Mouse (Mus musculus): ENCODE measurements around the gene Tmem123.
A peak's percentile ranks its signal among the peaks of the same experiment; 100 is the strongest.

The Tmem123 gene

GRCm38 (mm10) chr9:7824916-7825315, 61.1 kb downstream of the Tmem123 start:
- DNase-seq (ENCODE audit: low spot score in 2 of 2): no peak

- DNase-seq (ENCODE audit: low spot score in 2 of 2): no peak
These were observed 64.9 kb downstream of the Tmem123 start for GRCm38 (mm10) chr9:7828706-7829105.

GRCm38 (mm10) chr9:7829531-7830528, 66.0 kb downstream of the Tmem123 start:
- peak in 1 of 2 experiments; percentile 8 for DNase-seq (ENCODE audit: low spot score in 2 of 2)

- no peak for DNase-seq (ENCODE audit: low spot score in 2 of 2)
These were observed 69.6 kb downstream of the Tmem123 start for GRCm38 (mm10) chr9:7833421-7833820.

GRCm38 (mm10) chr9:7835302-7835701, 71.5 kb downstream of the Tmem123 start:
- DNase-seq (ENCODE audit: low spot score in 2 of 2): no peak

GRCm38 (mm10) chr9:7836331-7836730, 72.5 kb downstream of the Tmem123 start:
- DNase-seq (ENCODE audit: low spot score in 2 of 2): peak; percentile 35 to 61

- DNase-seq (ENCODE audit: low spot score in 2 of 2): peak; percentile 96 to 97
These were observed 73.3 kb downstream of the Tmem123 start, which contains the start of gene Birc2 for GRCm38 (mm10) chr9:7836905-7837805. Birc2 (minus strand) TSS chr9:7837064.

- DNase-seq (ENCODE audit: low spot score in 2 of 2): peak in 1 of 2 experiments; percentile 3
These were observed 74.1 kb downstream of the Tmem123 start for GRCm38 (mm10) chr9:7837806-7838440.

- DNase-seq (ENCODE audit: low spot score in 2 of 2): no peak
These were observed 77.4 kb downstream of the Tmem123 start for GRCm38 (mm10) chr9:7841221-7841620.

Data from right cerebral cortex, adult 2 months (tissue).